Mouse (Mus musculus): ENCODE data around the gene Tjp2. TPM values are rescaled to one million over a fixed set of nuclear protein-coding genes. Genes with fewer than 3 reads are reported as not detected.

The Tjp2 gene
- polyA plus RNA-seq, 1 experiment from 2014 or later: 26.9 TPM

- DNase-seq (ENCODE audit: low spot score) (no peak), ATAC-seq (ENCODE audit: insufficient number of reproducible peaks, low FRiP score, low TSS enrichment, low read depth) (no peak)
- Histone ChIP-seq H3K4me3 (ENCODE audit: low read depth, low read length) (no peak overlapping the region), H3K27me3 (ENCODE audit: control insufficient read depth, insufficient read depth, low read length) (no peaks in the 10 kb centered on the region), H3K9me3 (ENCODE audit: control insufficient read depth, low read length) (no peaks in the 10 kb centered on the region), H3K27ac (replicated peaks; ENCODE audit: low read depth, low read length) (no peak overlapping the region), H3K36me3 (ENCODE audit: control insufficient read depth, insufficient read depth, low read length) (no peaks in the 10 kb centered on the region), H3K4me2 (ENCODE audit: low read depth, severe bottlenecking) (no peak overlapping the region), H3K9ac (ENCODE audit: low read length) (no peak overlapping the region), H3K4me1 (ENCODE audit: control insufficient read depth, insufficient read depth, low read length) (no peaks in the 10 kb centered on the region)
- 82% methylated on average over 3 of the region's 3 CpGs for WGBS
These were observed 175.5 kb downstream of the Tjp2 start for GRCm38 (mm10) chr19:24049329-24049728.

- Histone ChIP-seq H3K4me3 (ENCODE audit: low read depth, low read length) (no peak overlapping the region), H3K27me3 (ENCODE audit: control insufficient read depth, insufficient read depth, low read length) (no peaks in the 10 kb centered on the region), H3K36me3 (ENCODE audit: control insufficient read depth, insufficient read depth, low read length) (no peaks in the 10 kb centered on the region), H3K4me1 (ENCODE audit: control insufficient read depth, insufficient read depth, low read length) (no peaks in the 10 kb centered on the region), H3K4me2 (ENCODE audit: low read depth, severe bottlenecking) (no peak overlapping the region), H3K9me3 (ENCODE audit: control insufficient read depth, low read length) (no peaks in the 10 kb centered on the region), H3K9ac (ENCODE audit: low read length) (no peak overlapping the region), H3K27ac (replicated peaks; ENCODE audit: low read depth, low read length) (no peak overlapping the region)
- no peak for ATAC-seq (ENCODE audit: insufficient number of reproducible peaks, low FRiP score, low TSS enrichment, low read depth)
- DNase-seq (ENCODE audit: low spot score): no peak
- WGBS: 88% methylated on average over 10 of the region's 10 CpGs
These were observed 178.3 kb downstream of the Tjp2 start for GRCm38 (mm10) chr19:24046395-24046993.

Other genes starting within 250 kb of the Tjp2 start
- gene Fam189a2, start 194.0 kb downstream of the Tjp2 start, polyA plus RNA-seq (2014; fragmentation: Nextera tagmentation; extraction: Ambion mirVana): 0.27 and 0.50 TPM in 2 replicates
- 59.7 and 62.7 TPM in 2 replicates for gene Fxn, start 55.6 kb upstream of the Tjp2 start, polyA plus RNA-seq (2014; fragmentation: Nextera tagmentation; extraction: Ambion mirVana)

Data from limb, embryonic 11.5 days (tissue).